Mouse (Mus musculus) spleen, postnatal 36 days (tissue): ENCODE measurements around the gene Bgn.
A peak's percentile ranks its signal among the peaks of the same experiment; 100 is the strongest.

Source experiments
- DNase-seq, 2 experiments: peaks; one replicate each; pipeline ENCODE4 v3.0.0; 2022; ENCODE audit warnings: low spot score in 2 of 2, mixed read lengths in 1 of 2

The Bgn gene

GRCm38 (mm10) chrX:73490186-73490585 lies 6.8 kb downstream of the Bgn start:
- DNase-seq: no peak

- DNase-seq: no peak
Measured at GRCm38 (mm10) chrX:73490804-73491203, 7.4 kb downstream of the Bgn start.

- peak; percentile 35 to 37 for DNase-seq
Measured at GRCm38 (mm10) chrX:73493567-73493966, 10.2 kb downstream of the Bgn start.

DNA sequence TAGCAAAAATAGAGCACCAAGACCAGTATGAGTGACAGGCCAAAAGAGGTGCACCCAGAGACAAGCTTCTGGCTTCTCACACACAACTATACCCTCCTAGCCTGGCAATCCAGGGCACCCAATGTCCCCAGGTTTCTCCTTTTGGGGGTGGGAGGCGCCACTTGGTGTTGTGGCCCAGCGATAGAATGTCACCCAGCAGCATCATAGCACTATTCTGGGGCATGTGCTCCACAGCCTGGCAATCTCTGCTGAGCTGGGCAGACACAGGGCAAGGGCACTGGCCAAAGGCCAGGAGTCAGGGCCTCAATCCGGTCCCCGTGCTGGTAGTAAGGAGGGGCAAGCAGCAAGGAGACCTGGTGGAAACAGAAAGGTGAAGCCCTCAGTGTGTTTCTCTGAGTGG lies 13.3 kb downstream of the Bgn start:
- no peak for DNase-seq

GRCm38 (mm10) chrX:73505130-73505735 lies 21.8 kb downstream of the Bgn start:
- no peak for DNase-seq

- no peak for DNase-seq
Measured at GRCm38 (mm10) chrX:73506577-73506976, 23.2 kb downstream of the Bgn start.

DNA sequence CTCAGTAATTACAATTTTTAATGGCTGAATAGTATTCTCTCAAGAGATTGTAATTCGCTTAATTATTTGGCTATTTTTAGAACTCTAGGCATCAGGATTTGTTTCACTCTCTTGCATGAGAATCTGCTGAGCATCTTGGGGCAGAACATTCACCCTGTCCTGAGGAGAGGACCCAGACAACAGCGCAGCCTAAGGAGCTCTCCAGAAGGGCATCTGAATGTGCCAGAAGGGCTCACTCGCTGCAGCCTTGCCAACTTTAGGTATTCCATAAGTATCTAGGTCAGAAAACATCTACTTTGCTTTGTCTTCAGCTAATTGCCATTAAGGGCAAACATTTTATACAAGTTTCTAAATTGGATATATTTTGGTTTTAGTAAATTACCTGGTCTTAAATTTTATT lies 25.8 kb downstream of the Bgn start:
- no peak for DNase-seq

DNA sequence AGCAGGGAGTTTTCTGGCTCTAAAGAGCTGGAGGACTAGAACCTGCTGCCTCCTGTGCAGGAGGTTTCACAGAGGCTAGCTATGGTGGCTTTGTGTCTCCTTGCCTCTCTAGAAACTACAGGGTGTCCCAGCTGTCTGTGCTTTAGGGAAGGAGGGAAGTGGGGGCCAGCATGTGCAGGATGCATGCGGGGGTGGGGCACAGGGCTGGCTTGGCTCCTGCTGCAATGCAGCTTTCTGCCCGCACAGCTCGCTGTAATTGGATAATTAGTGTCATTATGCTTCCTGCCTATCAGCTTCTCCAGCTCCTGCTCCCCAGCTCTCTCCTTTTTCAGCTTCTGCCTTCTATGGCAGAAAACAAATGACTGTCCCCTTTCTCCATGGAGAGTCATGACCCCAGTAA lies 29.5 kb downstream of the Bgn start:
- DNase-seq: no peak

- DNase-seq: no peak
Measured at GRCm38 (mm10) chrX:73516556-73516955, 33.2 kb downstream of the Bgn start.

DNA sequence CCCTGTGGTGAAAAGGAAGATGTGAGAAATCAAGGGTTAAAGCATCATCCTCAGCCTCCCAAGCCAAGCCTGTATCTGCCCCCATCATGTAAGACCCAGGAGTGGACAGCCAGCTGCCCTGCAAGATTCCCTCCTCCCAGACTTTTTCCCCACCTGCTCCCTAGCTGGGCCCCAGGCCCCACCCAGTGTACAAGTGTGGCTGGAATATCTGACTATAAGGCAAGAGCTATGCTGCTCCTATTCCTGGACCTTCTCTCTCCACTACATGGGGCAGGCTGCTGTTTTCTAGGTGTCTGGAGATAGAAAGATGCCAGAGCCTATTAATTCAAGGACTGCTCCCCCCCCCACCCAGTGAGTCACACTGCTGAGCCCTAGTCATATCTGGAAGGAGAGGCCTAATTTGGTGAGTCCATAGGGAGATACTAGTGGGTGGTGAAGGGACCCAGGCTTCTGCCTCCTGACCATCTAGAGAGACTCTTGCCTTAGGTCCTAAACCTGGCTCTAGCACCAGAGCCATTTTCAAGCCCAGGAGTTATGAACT lies 33.7 kb downstream of the Bgn start:
- no peak for DNase-seq

DNA sequence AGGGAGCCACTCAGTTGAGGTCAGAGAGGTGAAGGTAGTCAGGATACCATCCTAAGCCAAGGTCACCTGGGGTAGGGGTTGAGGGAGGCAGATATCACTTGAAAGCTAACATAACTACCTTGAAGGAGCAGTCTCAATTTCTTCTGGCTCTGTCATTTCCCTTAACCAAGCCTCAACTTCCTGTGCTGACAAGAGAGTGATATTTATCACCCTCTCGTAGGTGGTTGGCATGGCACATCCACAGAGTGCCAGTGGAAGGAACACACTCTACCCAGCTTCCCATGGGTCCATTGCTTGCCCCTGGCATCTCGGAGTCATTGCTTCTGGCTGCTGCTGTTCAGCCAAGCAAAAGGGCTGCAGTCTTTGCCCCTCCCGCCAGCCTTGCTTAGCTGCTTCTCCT lies 37.3 kb downstream of the Bgn start:
- DNase-seq: no peak

- no peak for DNase-seq
Measured at GRCm38 (mm10) chrX:73524318-73525222, 41.2 kb downstream of the Bgn start.

DNA sequence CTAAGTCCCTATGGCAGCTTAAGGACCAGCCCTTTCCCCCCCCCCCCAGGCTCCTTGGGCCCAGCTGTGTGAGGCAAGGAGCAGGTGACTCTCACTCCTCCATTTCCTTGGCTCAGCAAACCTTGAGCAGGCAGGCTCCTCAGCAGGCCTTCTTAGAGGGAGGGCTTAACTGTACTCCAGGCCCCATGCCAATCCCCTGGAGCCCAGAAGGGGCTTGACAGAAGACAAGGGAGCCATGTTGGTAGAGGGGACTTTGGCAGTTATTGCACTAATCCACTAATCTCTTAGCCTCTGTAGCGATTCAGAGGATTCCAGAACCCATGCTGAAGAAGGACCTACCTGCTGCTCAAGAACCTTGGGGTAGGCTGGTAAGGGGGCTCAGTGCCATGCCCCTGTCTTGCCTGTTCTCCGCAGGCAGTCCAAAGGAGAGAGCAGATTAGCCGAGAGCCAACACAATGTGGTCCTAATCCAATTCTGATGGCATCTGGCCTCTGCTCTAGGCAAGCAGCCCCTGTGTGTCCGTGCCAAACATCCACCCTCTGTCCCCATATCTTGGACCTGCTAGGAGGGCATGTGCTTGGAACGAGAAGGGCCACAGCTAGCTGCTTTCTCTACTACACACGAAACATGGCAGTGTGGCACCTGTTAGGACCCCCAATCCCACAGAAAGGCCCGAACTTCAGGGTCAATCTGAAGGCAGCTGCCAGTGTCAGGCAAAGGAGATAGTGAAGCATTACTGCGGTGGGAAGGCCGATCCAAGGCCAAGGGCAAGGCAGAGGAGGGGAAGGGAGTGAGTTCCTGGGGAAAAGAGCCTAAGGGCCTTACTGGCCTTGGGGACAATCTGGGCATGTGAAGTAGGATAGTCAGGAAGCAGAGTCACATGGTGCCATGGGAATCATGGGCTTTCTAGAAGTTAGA lies 42.1 kb downstream of the Bgn start:
- DNase-seq: no peak

- DNase-seq: no peak
Measured at GRCm38 (mm10) chrX:73526410-73526887, 43.0 kb downstream of the Bgn start.

DNA sequence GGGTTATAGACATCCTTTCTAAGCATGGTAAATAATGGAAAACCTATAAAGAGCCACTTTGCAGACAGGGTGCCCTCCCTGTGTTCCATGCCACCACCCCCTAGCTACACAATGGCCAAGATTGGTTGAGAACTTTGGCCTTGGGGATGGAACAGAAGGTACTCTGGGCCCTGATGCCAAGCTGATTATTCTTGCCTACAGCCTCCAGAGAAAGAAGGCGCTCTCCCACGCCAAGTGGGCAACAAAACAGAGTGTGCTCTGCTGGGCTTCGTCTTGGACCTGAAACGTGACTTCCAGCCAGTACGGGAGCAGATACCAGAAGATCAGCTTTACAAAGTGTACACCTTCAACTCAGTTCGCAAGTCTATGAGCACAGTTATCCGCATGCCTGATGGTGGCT lies 54.5 kb downstream of the Bgn start:
- DNase-seq: no peak

DNA sequence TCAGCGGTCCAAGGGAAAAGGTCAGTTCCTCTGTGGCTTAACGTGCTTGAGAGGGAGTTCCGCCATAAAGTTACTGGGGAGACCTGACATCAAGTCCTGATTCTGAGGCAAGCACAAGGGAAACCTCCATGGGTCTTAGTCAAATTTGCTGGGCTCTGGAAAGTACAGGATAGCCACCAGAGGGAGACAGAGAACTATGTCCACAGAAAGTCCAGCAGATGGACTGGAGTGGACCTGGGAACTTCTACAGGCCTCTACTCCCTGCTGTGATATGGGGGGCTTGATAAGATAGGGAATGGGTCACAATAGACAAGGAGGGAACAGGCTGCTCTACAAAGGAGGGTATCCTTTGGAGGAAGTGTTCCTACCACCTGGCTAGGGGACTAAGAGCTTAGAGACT lies 59.9 kb downstream of the Bgn start:
- no peak for DNase-seq
